Mouse (Mus musculus): Measurements from ENCODE around the gene Prkn. TPM values are rescaled to one million over a fixed set of nuclear protein-coding genes. Genes with fewer than 3 reads are reported as not detected.

Gene Prkn
- polyA plus RNA-seq, 1 experiment from 2014 or later, result 3.0 TPM

DNA sequence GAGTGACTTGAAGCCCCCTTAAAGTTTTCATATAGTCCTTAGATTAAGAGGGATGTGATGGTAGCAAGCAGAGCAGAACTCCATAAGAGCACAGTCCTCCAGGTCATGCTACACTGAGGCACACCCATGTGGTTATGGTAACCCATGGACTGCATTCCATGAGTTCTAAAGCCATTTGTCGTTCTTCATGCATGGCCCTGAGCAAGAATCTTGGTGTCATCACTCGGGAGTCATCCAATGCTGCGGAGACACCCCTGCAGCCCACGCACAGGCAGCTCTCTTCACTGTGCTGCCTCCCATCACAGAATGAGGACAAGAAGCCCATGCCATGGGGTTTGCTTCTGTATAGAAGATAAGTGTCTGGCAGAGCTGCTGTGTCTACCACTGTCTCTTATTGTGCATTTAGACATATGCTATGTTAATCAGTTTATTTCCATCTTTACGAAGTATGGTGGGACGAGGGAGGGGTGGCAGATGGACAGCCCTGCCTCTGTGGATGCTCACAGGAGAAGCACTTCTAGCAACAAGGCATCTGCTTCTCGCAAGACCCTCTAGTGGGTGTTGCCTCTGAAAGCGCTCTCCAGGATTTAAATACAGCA is 543.3 kb downstream of the Prkn start:
- no peak overlapping the region for H3K4me2 ChIP-seq (replicated peaks; ENCODE audit: low read depth, low read length)
- H3K4me1 ChIP-seq (ENCODE audit: control insufficient read depth, insufficient read depth, low read length), result no peaks in the 10 kb centered on the region
- H3K27ac ChIP-seq (ENCODE audit: low read length), result no peak overlapping the region
- H3K27me3 ChIP-seq (ENCODE audit: control insufficient read depth, insufficient read depth, low read length), result no peaks in the 10 kb centered on the region
- H3K36me3 ChIP-seq (ENCODE audit: control insufficient read depth, insufficient read depth, low read length), result no peaks in the 10 kb centered on the region
- H3K9me3 ChIP-seq (ENCODE audit: control insufficient read depth, low read depth, low read length), result no peaks in the 10 kb centered on the region
- ATAC-seq (ENCODE audit: insufficient number of reproducible peaks, insufficient read depth, low FRiP score, low read depth), result no peak
- no peak overlapping the region for H3K4me3 ChIP-seq (ENCODE audit: low read depth, low read length)
- 90% methylated on average over 8 of the region's 8 CpGs for WGBS
- no peak overlapping the region for H3K9ac ChIP-seq (replicated peaks; ENCODE audit: low read depth, low read length)

DNA sequence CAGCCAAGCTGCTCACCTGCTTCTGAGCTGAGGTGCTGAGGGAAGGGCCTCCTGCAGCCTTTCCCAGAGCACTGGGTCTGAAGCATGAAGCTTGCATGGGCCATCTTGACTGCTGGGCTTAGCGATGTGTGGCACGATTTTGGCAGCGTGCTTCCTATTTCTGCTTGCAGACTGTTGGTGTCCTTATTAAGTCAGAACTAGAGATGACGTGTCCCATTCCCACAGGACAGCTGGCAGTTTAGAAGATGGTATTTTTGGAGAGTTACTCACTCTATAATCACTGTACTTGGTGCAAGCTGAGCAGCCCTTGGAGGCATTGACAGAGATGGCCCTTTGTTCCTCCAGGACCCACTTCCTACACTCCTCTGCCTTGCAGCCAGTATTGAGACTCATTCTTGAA is 545.1 kb downstream of the Prkn start:
- WGBS, result 92% methylated on average over 4 of the region's 4 CpGs
- Histone ChIP-seq H3K4me3 (ENCODE audit: low read depth, low read length) (no peak overlapping the region), H3K36me3 (ENCODE audit: control insufficient read depth, insufficient read depth, low read length) (no peaks in the 10 kb centered on the region), H3K4me1 (ENCODE audit: control insufficient read depth, insufficient read depth, low read length) (no peaks in the 10 kb centered on the region), H3K9me3 (ENCODE audit: control insufficient read depth, low read depth, low read length) (no peaks in the 10 kb centered on the region), H3K27me3 (ENCODE audit: control insufficient read depth, insufficient read depth, low read length) (no peaks in the 10 kb centered on the region), H3K4me2 (replicated peaks; ENCODE audit: low read depth, low read length) (no peak overlapping the region), H3K9ac (replicated peaks; ENCODE audit: low read depth, low read length) (no peak overlapping the region), H3K27ac (ENCODE audit: low read length) (no peak overlapping the region)
- no peak for ATAC-seq (ENCODE audit: insufficient number of reproducible peaks, insufficient read depth, low FRiP score, low read depth)

DNA sequence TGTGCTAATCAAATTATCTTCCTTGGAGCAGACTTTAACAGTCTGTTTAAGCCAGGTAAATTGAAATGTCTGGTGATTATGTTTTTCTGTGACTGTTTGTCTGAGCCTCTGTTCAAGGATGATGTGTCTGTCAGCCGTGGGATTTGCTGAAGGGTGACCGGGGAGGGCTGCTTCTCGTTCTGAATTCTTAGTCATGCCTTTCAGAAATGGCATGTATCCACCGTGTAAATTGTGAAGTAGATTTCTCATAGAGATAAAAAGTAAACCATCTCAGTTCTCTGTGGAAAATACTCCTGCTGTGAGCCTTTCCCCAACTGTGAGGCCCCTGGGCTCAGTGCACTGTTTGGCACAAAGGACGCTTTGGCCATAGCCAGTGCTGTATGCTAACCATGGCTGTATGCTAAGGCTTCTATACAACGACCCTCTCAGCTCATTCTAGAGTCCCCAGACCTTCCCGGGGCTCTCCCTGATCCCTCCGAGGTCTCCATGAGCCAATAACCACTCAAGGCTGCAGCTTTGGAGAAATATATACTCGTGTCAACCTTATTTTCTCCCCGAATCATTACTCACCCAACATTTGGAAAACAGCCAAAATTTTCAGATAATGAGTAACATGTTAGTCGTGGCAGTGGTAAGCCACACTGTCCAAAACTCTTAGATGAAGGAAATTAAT is 552.6 kb downstream of the Prkn start:
- Histone ChIP-seq H3K9ac (replicated peaks; ENCODE audit: low read depth, low read length) (no peak overlapping the region), H3K4me1 (ENCODE audit: control insufficient read depth, insufficient read depth, low read length) (no peaks in the 10 kb centered on the region), H3K9me3 (ENCODE audit: control insufficient read depth, low read depth, low read length) (no peaks in the 10 kb centered on the region), H3K4me3 (ENCODE audit: low read depth, low read length) (no peak overlapping the region), H3K27ac (ENCODE audit: low read length) (no peak overlapping the region), H3K27me3 (ENCODE audit: control insufficient read depth, insufficient read depth, low read length) (no peaks in the 10 kb centered on the region), H3K36me3 (ENCODE audit: control insufficient read depth, insufficient read depth, low read length) (no peaks in the 10 kb centered on the region), H3K4me2 (replicated peaks; ENCODE audit: low read depth, low read length) (no peak overlapping the region)
- 41% methylated on average over 11 of the region's 11 CpGs for WGBS
- ATAC-seq (ENCODE audit: insufficient number of reproducible peaks, insufficient read depth, low FRiP score, low read depth), result no peak

DNA sequence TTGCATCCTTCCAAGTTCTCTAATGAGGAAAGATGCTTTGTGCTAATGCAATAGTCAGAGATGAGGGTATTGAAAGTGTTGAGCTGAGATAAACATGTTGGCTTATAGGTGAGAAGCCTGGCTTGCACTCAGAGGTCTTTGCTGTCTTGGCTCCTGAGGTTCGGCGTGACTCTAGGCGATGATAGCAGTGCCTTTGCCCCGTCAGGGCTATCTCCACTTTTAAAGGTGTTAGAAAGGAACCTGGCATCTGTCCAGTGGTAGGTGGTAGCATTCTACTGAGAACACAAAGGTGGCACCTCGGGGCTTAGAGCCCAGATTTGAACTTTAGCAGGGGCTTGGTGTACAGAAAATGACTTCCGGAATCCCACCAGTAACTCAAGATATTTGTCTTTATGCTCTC is 554.4 kb downstream of the Prkn start:
- Histone ChIP-seq H3K36me3 (ENCODE audit: control insufficient read depth, insufficient read depth, low read length) (no peaks in the 10 kb centered on the region), H3K9me3 (ENCODE audit: control insufficient read depth, low read depth, low read length) (no peaks in the 10 kb centered on the region), H3K4me1 (ENCODE audit: control insufficient read depth, insufficient read depth, low read length) (no peaks in the 10 kb centered on the region), H3K27me3 (ENCODE audit: control insufficient read depth, insufficient read depth, low read length) (no peaks in the 10 kb centered on the region), H3K27ac (ENCODE audit: low read length) (no peak overlapping the region), H3K4me2 (replicated peaks; ENCODE audit: low read depth, low read length) (no peak overlapping the region), H3K4me3 (ENCODE audit: low read depth, low read length) (no peak overlapping the region), H3K9ac (replicated peaks; ENCODE audit: low read depth, low read length) (no peak overlapping the region)
- ATAC-seq (ENCODE audit: insufficient number of reproducible peaks, insufficient read depth, low FRiP score, low read depth), result no peak
- 90% methylated on average over 6 of the region's 6 CpGs for WGBS

DNA sequence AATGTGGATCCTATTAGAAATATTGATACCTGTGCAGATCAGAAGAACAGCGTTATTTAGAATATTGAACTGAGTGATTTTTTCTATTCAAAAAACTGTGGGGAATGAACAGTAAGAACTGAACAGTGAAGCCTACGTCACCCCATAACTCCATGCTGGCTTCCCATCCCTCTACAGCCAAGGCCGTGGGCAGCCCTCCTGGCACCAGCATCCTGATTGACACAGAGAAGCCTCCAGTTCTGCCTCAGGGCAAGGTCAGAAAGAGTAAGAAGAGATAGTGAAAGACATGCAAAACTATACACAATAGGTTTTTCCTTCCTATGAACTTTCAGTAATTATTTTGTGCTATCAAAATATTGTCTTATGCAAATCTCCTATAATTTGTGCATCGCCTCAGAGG is 557.5 kb downstream of the Prkn start:
- Histone ChIP-seq H3K27ac (ENCODE audit: low read length) (no peak overlapping the region), H3K4me2 (replicated peaks; ENCODE audit: low read depth, low read length) (no peak overlapping the region), H3K4me3 (ENCODE audit: low read depth, low read length) (no peak overlapping the region), H3K27me3 (ENCODE audit: control insufficient read depth, insufficient read depth, low read length) (no peaks in the 10 kb centered on the region), H3K9ac (replicated peaks; ENCODE audit: low read depth, low read length) (no peak overlapping the region), H3K4me1 (ENCODE audit: control insufficient read depth, insufficient read depth, low read length) (no peaks in the 10 kb centered on the region), H3K9me3 (ENCODE audit: control insufficient read depth, low read depth, low read length) (no peaks in the 10 kb centered on the region), H3K36me3 (ENCODE audit: control insufficient read depth, insufficient read depth, low read length) (no peaks in the 10 kb centered on the region)
- no peak for ATAC-seq (ENCODE audit: insufficient number of reproducible peaks, insufficient read depth, low FRiP score, low read depth)
- 90% methylated on average over 4 of the region's 4 CpGs for WGBS

DNA sequence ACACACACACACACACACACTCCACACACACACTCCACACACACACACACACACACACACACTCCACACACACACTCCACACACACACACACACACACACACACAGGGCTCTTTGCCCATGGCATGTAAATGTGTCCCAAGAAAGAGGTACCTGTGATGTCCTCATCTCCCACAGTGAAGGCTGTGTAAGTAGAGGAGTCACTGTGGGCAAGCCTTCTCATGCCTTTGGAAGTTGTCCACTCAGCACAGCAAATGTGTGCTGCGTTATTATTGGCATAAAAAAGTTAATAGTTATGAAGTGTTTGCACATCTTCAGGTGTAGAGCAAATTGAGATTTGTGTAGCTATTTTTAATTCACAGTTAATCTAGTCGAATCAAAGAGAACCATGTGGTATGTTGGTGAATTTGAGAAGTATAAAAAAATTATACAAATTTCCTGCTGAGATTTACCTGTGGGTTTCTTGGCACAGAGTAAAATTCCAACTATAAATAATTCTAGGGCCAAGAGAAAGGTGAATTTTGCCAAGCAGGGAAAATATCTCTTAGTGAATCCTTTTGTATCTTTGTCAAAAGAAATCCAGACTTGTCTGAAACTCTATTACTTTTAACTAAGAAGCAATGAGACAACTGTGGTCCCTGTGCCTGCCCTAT is 562.2 kb downstream of the Prkn start:
- Histone ChIP-seq H3K4me1 (ENCODE audit: control insufficient read depth, insufficient read depth, low read length) (no peaks in the 10 kb centered on the region), H3K4me2 (replicated peaks; ENCODE audit: low read depth, low read length) (no peak overlapping the region), H3K36me3 (ENCODE audit: control insufficient read depth, insufficient read depth, low read length) (no peaks in the 10 kb centered on the region), H3K27me3 (ENCODE audit: control insufficient read depth, insufficient read depth, low read length) (no peaks in the 10 kb centered on the region), H3K27ac (ENCODE audit: low read length) (no peak overlapping the region), H3K9me3 (ENCODE audit: control insufficient read depth, low read depth, low read length) (no peaks in the 10 kb centered on the region), H3K4me3 (ENCODE audit: low read depth, low read length) (no peak overlapping the region), H3K9ac (replicated peaks; ENCODE audit: low read depth, low read length) (no peak overlapping the region)
- WGBS, result 86% methylated on average over 2 of the region's 2 CpGs
- ATAC-seq (ENCODE audit: insufficient number of reproducible peaks, insufficient read depth, low FRiP score, low read depth), result no peak

DNA sequence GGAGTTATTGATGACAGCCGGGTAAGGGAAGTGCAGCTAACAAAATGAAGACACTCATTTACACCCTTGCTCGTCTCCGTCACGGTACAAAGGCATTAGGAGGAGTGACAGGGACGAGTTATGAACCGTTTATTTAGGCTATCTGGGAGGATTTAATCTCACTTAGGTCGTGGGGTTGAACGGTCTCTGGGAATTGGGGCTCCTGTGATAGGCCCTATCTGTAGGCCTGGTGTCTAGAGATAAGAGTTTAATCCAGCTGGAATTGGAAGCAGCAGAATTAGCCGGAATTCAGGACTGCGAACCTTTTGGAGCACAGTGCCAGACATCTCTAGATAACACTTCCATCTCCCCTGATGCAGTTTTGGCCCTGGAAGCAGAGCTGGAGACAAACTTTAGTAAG is 571.2 kb downstream of the Prkn start:
- Histone ChIP-seq H3K9ac (replicated peaks; ENCODE audit: low read depth, low read length) (no peak overlapping the region), H3K27ac (ENCODE audit: low read length) (no peak overlapping the region), H3K9me3 (ENCODE audit: control insufficient read depth, low read depth, low read length) (no peaks in the 10 kb centered on the region), H3K4me1 (ENCODE audit: control insufficient read depth, insufficient read depth, low read length) (no peaks in the 10 kb centered on the region), H3K4me2 (replicated peaks; ENCODE audit: low read depth, low read length) (no peak overlapping the region), H3K4me3 (ENCODE audit: low read depth, low read length) (no peak overlapping the region), H3K36me3 (ENCODE audit: control insufficient read depth, insufficient read depth, low read length) (no peaks in the 10 kb centered on the region), H3K27me3 (ENCODE audit: control insufficient read depth, insufficient read depth, low read length) (no peaks in the 10 kb centered on the region)
- 39% methylated on average over 10 of the region's 10 CpGs for WGBS
- no peak for ATAC-seq (ENCODE audit: insufficient number of reproducible peaks, insufficient read depth, low FRiP score, low read depth)

DNA sequence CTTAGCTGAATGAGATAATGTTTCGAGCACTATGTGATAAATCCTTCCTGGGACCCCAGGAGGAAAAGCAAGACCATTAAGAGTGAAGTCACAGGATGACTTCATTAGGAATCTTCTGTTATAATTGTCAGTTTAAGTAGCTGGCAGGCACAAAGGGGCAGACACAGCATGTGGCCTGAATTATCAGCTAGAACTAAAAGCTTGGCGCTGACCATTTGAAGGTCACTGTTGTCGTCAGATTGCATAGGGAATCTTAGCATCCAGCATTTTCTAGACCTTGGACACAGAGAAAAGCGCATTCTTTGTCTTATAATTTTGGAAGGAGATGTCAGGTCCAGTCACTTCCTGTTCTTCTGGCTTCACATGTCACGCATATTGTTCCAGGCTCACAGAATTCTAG is 573.5 kb downstream of the Prkn start:
- WGBS, result 77% methylated on average over 5 of the region's 5 CpGs
- Histone ChIP-seq H3K27ac (ENCODE audit: low read length) (no peak overlapping the region), H3K27me3 (ENCODE audit: control insufficient read depth, insufficient read depth, low read length) (no peaks in the 10 kb centered on the region), H3K9me3 (ENCODE audit: control insufficient read depth, low read depth, low read length) (no peaks in the 10 kb centered on the region), H3K4me1 (ENCODE audit: control insufficient read depth, insufficient read depth, low read length) (no peaks in the 10 kb centered on the region), H3K4me3 (ENCODE audit: low read depth, low read length) (no peak overlapping the region), H3K4me2 (replicated peaks; ENCODE audit: low read depth, low read length) (no peak overlapping the region), H3K9ac (replicated peaks; ENCODE audit: low read depth, low read length) (no peak overlapping the region), H3K36me3 (ENCODE audit: control insufficient read depth, insufficient read depth, low read length) (no peaks in the 10 kb centered on the region)
- no peak for ATAC-seq (ENCODE audit: insufficient number of reproducible peaks, insufficient read depth, low FRiP score, low read depth)

Data from stomach, embryonic 14.5 days (tissue).